Mouse (Mus musculus): ENCODE results near the gene Os9. TPM values are rescaled to one million over a fixed set of nuclear protein-coding genes. Genes with fewer than 3 reads are reported as not detected.

The Os9 gene
- total RNA-seq, 4 experiments from 2014 or later, result 112 to 130 (median 122) TPM

Other genes starting within 250 kb of the Os9 start
- 10 to 100 TPM; 10.5 to 13.4 (median 11.8) TPM for gene Atp23, start 219.8 kb downstream of the Os9 start, total RNA-seq (2022)
- gene Ctdsp2, start 142.4 kb downstream of the Os9 start, total RNA-seq (2022), result 10 to 100 TPM; 74.8 to 83.4 (median 82.5) TPM
- under 1 TPM; 0.13 to 0.21 (median 0.17) TPM for gene Avil, start 120.4 kb downstream of the Os9 start, total RNA-seq (2022)
- gene Tsfm, start 90.3 kb downstream of the Os9 start, total RNA-seq (2022), result 10 to 100 TPM; 22.8 to 36.1 (median 30.0) TPM
- gene Mettl1, start 79.7 kb downstream of the Os9 start, total RNA-seq (2022), result 10 to 100 TPM; 10.4 to 11.8 (median 11.2) TPM
- under 1 TPM in 3 of 4 experiments, not detected in 1; 0.11 to 0.30 (median 0.14) TPM for gene Eef1akmt3, start 79.6 kb downstream of the Os9 start, total RNA-seq (2022)
- gene Cyp27b1, start 72.9 kb downstream of the Os9 start, total RNA-seq (2022), result under 1 TPM; 0.30 to 0.46 (median 0.41) TPM
- gene March9, start 60.9 kb downstream of the Os9 start, total RNA-seq (2022), result 10 to 100 TPM; 19.8 to 21.5 (median 21.2) TPM
- 10 to 100 TPM; 79.8 to 91.4 (median 85.4) TPM for gene Cdk4, start 57.6 kb downstream of the Os9 start, total RNA-seq (2022)
- 10 to 100 TPM; 60.9 to 63.2 (median 62.1) TPM for gene Tspan31, start 50.9 kb downstream of the Os9 start, total RNA-seq (2022)
- 100 to 1,000 TPM; 595 to 685 (median 631) TPM for gene Agap2, start 45.8 kb downstream of the Os9 start, total RNA-seq (2022)
- gene B4galnt1, start 44.1 kb upstream of the Os9 start, total RNA-seq (2022), result 100 to 1,000 TPM; 105 to 118 (median 112) TPM
- 1 to 10 TPM; 5.8 to 7.4 (median 6.9) TPM for gene Slc26a10, start 59.5 kb upstream of the Os9 start, total RNA-seq (2022)
- 100 to 1,000 TPM; 153 to 178 (median 174) TPM for gene Arhgef25, start 69.0 kb upstream of the Os9 start, total RNA-seq (2022)
- 100 to 1,000 TPM; 211 to 218 (median 216) TPM for gene Dtx3, start 74.6 kb upstream of the Os9 start, total RNA-seq (2022)
- gene Pip4k2c, start 90.5 kb upstream of the Os9 start, total RNA-seq (2022), result 100 to 1,000 TPM; 104 to 112 (median 106) TPM
- 1,000 to 10,000 TPM; 1,113 to 1,308 (median 1,238) TPM for gene Kif5a, start 142.2 kb upstream of the Os9 start, total RNA-seq (2022)
- gene Dctn2, start 145.2 kb upstream of the Os9 start, total RNA-seq (2022), result 100 to 1,000 TPM; 254 to 263 (median 254) TPM
- gene Mbd6, start 167.9 kb upstream of the Os9 start, total RNA-seq (2022), result 10 to 100 TPM; 32.5 to 53.7 (median 44.4) TPM
- 10 to 100 TPM; 54.2 to 61.3 (median 56.8) TPM for gene Mars, start 190.7 kb upstream of the Os9 start, total RNA-seq (2022)
- 1 to 10 TPM in 2 of 4 experiments, under 1 TPM in 2; 0.74 to 2.6 (median 1.6) TPM for gene Arhgap9, start 200.8 kb upstream of the Os9 start, total RNA-seq (2022)
- gene Gli1, start 220.8 kb upstream of the Os9 start, total RNA-seq (2022), result 1 to 10 TPM; 2.9 to 5.4 (median 3.2) TPM
- under 1 TPM; 0.09 to 0.18 (median 0.16) TPM for gene Inhbe, start 233.3 kb upstream of the Os9 start, total RNA-seq (2022)
- gene Inhbc, start 249.3 kb upstream of the Os9 start, total RNA-seq (2022), result not detected